Mouse (Mus musculus): ENCODE data around the gene Nudt17. TPM values are rescaled to one million over a fixed set of nuclear protein-coding genes. Genes with fewer than 3 reads are reported as not detected.

Gene Nudt17
- polyA plus RNA-seq, 1 experiment from 2014 or later = 14.1 TPM

DNA sequence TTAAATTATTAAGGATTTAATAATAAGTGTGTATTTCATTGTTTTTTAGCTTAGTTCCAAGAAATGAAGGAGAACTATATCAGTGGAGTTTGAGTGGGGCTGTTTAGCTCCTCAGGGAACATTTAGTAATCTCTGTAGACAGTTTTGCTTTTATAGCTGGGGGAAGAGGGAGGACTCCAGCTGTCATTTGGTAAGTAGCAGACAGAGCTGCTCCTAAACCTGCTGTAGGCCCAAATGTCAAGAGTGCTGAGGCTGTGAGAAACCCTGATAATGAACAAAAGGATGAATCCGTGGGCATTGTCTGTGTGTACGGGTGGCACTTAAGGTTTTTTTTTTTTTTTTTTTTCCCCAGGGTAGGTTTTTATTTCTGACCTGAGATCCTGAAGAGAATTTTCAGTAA is 26.8 kb upstream of the Nudt17 start:
- no peak overlapping the region for H3K4me2 ChIP-seq (ENCODE audit: low read length)
- H3K27me3 ChIP-seq (ENCODE audit: control insufficient read depth, insufficient read depth, low read length) = no peaks in the 10 kb centered on the region
- no peak overlapping the region for H3K4me3 ChIP-seq (replicated peaks; ENCODE audit: low read depth, low read length)
- peaks cover 7% of the 10 kb centered on the region; the same call in 1 of the 2 replicates for H3K4me1 ChIP-seq (ENCODE audit: control insufficient read depth, insufficient read depth, low read length)
- no peaks in the 10 kb centered on the region for H3K36me3 ChIP-seq (ENCODE audit: control insufficient read depth, insufficient read depth, low read length)
- DNase-seq = no peak
- ATAC-seq (ENCODE audit: low FRiP score, low TSS enrichment) = no peak
- H3K9ac ChIP-seq (replicated peaks; ENCODE audit: low read length) = no peak overlapping the region
- no peak overlapping the region for H3K27ac ChIP-seq (replicated peaks; ENCODE audit: low read depth, low read length)
- WGBS = 83% methylated on average over 2 of the region's 2 CpGs
- H3K9me3 ChIP-seq (ENCODE audit: control insufficient read depth, low read length) = no peaks in the 10 kb centered on the region

DNA sequence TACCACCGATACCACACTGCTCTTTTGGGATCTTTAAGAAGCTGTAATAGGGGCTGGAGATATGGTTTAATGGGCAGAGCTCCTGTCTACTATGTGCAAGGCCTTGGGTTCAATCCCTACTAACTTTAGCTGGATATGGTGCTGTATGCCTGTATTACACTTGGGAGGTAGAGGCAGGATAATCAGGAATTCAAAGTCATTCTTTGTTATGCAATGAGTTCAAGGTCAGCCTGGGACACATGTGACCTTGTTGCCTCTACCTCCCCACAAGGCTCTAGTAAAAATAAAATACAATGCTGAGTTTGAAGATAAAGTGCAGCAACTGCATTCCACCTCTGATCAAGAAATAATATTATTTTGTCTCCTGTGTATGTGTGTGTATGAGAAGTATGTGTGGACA is 25.6 kb upstream of the Nudt17 start:
- 100% methylated on average over 1 of the region's 1 CpGs for WGBS
- Histone ChIP-seq H3K4me1 (ENCODE audit: control insufficient read depth, insufficient read depth, low read length) (peaks cover 15% of the 10 kb centered on the region), H3K4me3 (replicated peaks; ENCODE audit: low read depth, low read length) (no peak overlapping the region), H3K4me2 (ENCODE audit: low read length) (no peak overlapping the region), H3K36me3 (ENCODE audit: control insufficient read depth, insufficient read depth, low read length) (no peaks in the 10 kb centered on the region), H3K27ac (replicated peaks; ENCODE audit: low read depth, low read length) (no peak overlapping the region), H3K9me3 (ENCODE audit: control insufficient read depth, low read length) (no peaks in the 10 kb centered on the region), H3K9ac (replicated peaks; ENCODE audit: low read length) (no peak overlapping the region), H3K27me3 (ENCODE audit: control insufficient read depth, insufficient read depth, low read length) (no peaks in the 10 kb centered on the region)
- no peak for DNase-seq
- ATAC-seq (ENCODE audit: low FRiP score, low TSS enrichment) = no peak

DNA sequence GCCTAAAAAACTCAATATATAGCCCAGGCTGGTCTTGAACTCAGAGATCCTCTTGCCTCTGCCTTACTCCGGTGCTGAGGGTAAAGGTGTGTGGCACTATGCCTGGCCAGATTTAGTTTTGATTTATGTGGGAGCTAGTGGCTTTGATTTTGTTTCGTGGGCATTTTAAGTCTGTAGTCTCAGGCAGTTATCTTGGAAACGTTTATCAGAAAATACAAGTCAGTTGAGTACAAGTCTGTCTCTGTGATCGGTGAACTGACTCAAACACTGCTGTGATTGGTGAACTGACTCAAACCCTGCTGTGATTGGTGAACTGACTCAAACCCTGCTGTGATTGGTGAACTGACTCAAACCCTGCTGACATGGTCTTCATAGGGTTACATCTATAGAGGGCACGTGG is 22.4 kb upstream of the Nudt17 start:
- H3K4me2 ChIP-seq (ENCODE audit: low read length) = no peak overlapping the region
- H3K27ac ChIP-seq (replicated peaks; ENCODE audit: low read depth, low read length) = no peak overlapping the region
- H3K9ac ChIP-seq (replicated peaks; ENCODE audit: low read length) = no peak overlapping the region
- H3K4me3 ChIP-seq (replicated peaks; ENCODE audit: low read depth, low read length) = no peak overlapping the region
- ATAC-seq (ENCODE audit: low FRiP score, low TSS enrichment) (no peak), DNase-seq (no peak)
- WGBS = 61% methylated on average over 5 of the region's 5 CpGs
- H3K36me3 ChIP-seq (ENCODE audit: control insufficient read depth, insufficient read depth, low read length) = no peaks in the 10 kb centered on the region
- H3K9me3 ChIP-seq (ENCODE audit: control insufficient read depth, low read length) = no peaks in the 10 kb centered on the region
- no peaks in the 10 kb centered on the region for H3K27me3 ChIP-seq (ENCODE audit: control insufficient read depth, insufficient read depth, low read length)
- H3K4me1 ChIP-seq (ENCODE audit: control insufficient read depth, insufficient read depth, low read length) = peaks cover 31% of the 10 kb centered on the region

DNA sequence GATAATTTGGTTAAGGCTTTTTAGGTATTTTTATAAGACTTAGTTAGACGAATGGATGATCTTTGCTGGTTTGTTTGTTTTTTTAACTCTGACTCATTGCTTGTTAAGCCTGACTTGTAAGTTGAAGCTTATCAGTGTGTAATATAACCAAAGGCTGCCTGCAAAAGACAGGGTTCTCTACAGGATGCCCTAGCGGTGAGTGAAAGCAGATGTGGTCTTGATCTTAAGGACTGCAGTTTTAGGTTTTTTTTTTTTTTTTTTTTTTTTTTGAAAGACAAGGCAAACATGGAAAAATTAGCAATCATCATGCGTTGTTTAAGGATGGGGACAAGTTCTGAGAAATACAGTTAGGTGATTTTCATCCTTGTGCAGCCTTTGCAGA is 21.0 kb upstream of the Nudt17 start:
- Histone ChIP-seq H3K4me2 (ENCODE audit: low read length) (peak overlapping the region; percentile 79), H3K36me3 (ENCODE audit: control insufficient read depth, insufficient read depth, low read length) (0 out of 2 replicates have a peak, but pooled peaks cover 4% of the 10 kb centered on the region), H3K4me3 (replicated peaks; ENCODE audit: low read depth, low read length) (no peak overlapping the region), H3K4me1 (ENCODE audit: control insufficient read depth, insufficient read depth, low read length) (peaks cover 31% of the 10 kb centered on the region), H3K9me3 (ENCODE audit: control insufficient read depth, low read length) (no peaks in the 10 kb centered on the region), H3K27me3 (ENCODE audit: control insufficient read depth, insufficient read depth, low read length) (no peaks in the 10 kb centered on the region), H3K9ac (replicated peaks; ENCODE audit: low read length) (no peak overlapping the region), H3K27ac (replicated peaks; ENCODE audit: low read depth, low read length) (no peak overlapping the region)
- DNase-seq (no peak), ATAC-seq (ENCODE audit: low FRiP score, low TSS enrichment) (no peak)
- 81% methylated on average over 3 of the region's 3 CpGs for WGBS

DNA sequence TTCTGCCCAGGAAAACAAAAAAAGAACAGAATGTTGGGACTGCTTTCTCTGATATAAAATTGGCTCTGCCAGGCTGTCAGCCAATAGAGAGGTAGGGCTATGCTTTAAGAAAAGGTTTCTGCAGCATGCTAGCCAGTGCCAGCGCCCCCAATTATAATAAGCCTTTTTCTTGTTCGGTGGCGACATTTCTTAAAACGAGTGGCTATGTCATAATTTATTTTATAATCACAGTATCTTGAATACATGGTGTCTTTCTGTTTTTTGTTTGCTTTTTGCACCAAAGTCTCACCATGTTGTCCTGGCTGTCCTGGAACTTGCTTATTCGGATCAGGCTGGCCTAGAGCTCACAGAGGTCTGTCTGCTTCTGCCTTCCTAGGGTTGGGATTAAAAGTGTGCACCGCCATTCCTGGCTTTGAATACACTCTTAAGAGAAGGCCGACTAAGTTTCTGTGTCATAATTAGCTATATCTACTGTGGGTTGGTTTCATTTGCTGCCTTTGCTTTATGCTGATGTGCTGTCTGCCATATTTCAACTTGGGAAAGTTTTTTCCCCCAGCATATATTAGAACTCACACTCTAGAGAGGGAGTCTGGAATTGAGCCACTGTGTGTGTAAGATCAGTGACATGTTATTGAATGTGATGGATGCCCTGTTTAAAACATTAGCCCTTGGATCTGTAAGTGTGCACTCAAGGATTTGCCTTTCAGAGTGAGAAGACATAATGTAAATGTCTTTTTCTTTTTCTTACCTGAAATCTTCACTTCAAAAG is 20.5 kb upstream of the Nudt17 start:
- Histone ChIP-seq H3K9me3 (ENCODE audit: control insufficient read depth, low read length) (no peaks in the 10 kb centered on the region), H3K27me3 (ENCODE audit: control insufficient read depth, insufficient read depth, low read length) (no peaks in the 10 kb centered on the region), H3K4me1 (ENCODE audit: control insufficient read depth, insufficient read depth, low read length) (peaks cover 31% of the 10 kb centered on the region), H3K4me2 (ENCODE audit: low read length) (peak overlapping the region; percentile 79), H3K4me3 (replicated peaks; ENCODE audit: low read depth, low read length) (peak overlapping the region; percentile 90), H3K9ac (replicated peaks; ENCODE audit: low read length) (peak overlapping the region; percentile 86; the same call in 1 of the 2 replicates), H3K27ac (replicated peaks; ENCODE audit: low read depth, low read length) (no peak overlapping the region), H3K36me3 (ENCODE audit: control insufficient read depth, insufficient read depth, low read length) (0 out of 2 replicates have a peak, but pooled peaks cover 6% of the 10 kb centered on the region)
- ATAC-seq (ENCODE audit: low FRiP score, low TSS enrichment) (no peak), DNase-seq (no peak)
- WGBS = 39% methylated on average over 7 of the region's 7 CpGs

DNA sequence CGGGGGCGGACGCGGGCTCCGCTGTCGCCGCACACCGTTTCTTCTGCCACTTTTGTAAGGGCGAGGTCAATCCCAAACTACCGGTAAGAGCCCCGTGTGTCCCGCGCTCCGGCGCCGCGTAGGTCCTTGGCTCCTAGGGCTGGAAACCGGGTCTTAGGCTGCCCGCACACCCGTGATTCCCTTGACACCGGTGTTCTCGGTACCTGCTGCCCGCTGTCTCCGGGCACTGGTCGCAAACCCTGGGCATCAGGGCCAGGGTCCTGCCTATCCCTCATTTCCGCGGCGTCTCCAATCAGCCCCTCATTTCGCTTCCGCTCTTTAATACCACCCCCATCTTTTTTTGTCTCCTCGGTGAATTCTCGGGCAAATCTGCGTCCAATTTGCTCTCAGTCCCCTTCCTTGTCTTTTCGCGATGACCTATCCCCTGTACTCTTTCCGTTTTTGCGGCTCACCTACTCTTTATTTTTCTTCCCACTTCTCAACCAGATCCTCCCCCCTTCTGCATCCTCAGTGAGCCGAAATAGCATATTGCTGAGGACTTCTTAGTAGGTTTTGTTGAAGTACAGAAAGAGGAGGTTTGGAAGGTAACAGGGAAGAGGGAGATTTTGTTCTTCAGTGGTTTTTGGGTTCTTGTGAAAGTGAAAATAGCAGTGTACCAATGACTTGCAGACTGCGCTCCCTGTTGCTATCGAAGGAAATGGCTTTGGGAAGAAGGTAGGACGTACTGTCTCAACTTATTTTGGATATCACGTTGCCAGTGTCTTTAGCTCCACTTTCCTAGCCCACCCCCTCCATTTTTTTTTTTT is 19.7 kb upstream of the Nudt17 start:
- Histone ChIP-seq H3K4me3 (replicated peaks; ENCODE audit: low read depth, low read length) (peak overlapping the region; percentile 90), H3K27me3 (ENCODE audit: control insufficient read depth, insufficient read depth, low read length) (no peaks in the 10 kb centered on the region), H3K4me2 (ENCODE audit: low read length) (peak overlapping the region; percentile 79), H3K36me3 (ENCODE audit: control insufficient read depth, insufficient read depth, low read length) (peaks cover 11% of the 10 kb centered on the region; the same call in 1 of the 2 replicates), H3K27ac (replicated peaks; ENCODE audit: low read depth, low read length) (peak overlapping the region; percentile 84), H3K4me1 (ENCODE audit: control insufficient read depth, insufficient read depth, low read length) (peaks cover 31% of the 10 kb centered on the region), H3K9ac (replicated peaks; ENCODE audit: low read length) (peak overlapping the region; percentile 86), H3K9me3 (ENCODE audit: control insufficient read depth, low read length) (no peaks in the 10 kb centered on the region)
- WGBS = under 1% methylated on average over 42 of the region's 42 CpGs
- ATAC-seq (ENCODE audit: low FRiP score, low TSS enrichment) (peak; percentile 36), DNase-seq (no peak)

DNA sequence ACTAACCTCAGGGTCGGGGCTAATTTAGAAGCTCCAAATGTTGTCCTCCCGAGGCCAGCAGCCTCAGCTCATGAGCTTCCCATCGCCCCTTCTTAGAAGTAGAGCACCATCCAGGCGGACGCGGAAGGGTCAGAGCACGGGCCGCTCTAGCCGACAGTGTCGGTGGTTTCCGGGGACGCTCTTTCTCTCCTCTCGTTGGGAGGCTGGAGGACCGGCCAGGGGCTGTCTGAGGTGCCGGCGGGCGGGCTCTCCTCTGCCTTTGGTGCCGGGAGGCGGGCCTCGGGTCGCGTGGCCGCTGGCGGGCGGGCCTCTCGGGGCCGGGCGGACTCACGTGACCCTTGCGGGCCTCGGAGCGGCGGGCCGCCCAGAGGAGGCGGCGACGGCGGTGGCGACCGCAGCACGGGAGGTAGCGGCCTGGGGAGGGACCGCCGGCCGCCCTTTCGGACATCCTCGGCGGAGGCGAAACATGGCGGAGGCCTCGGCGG is 19.0 kb upstream of the Nudt17 start, which contains the start of the genes Polr3c and Rnf115:
Gene Polr3c, minus strand, starts transcription at position 286 of the 485 bp plus-strand sequence.
Gene Rnf115, plus strand, starts transcription at position 322 of the 485 bp plus-strand sequence.
- Histone ChIP-seq H3K36me3 (ENCODE audit: control insufficient read depth, insufficient read depth, low read length) (peaks cover 15% of the 10 kb centered on the region), H3K4me1 (ENCODE audit: control insufficient read depth, insufficient read depth, low read length) (peaks cover 31% of the 10 kb centered on the region), H3K27me3 (ENCODE audit: control insufficient read depth, insufficient read depth, low read length) (no peaks in the 10 kb centered on the region), H3K9ac (replicated peaks; ENCODE audit: low read length) (peak within 1 kb of the TSS; percentile 86), H3K9me3 (ENCODE audit: control insufficient read depth, low read length) (no peaks in the 10 kb centered on the region), H3K27ac (replicated peaks; ENCODE audit: low read depth, low read length) (peak within 1 kb of the TSS; percentile 84), H3K4me3 (replicated peaks; ENCODE audit: low read depth, low read length) (peak within 1 kb of the TSS; percentile 90), H3K4me2 (ENCODE audit: low read length) (peak within 1 kb of the TSS; percentile 79)
- DNase-seq = peak; percentile 95
- ATAC-seq (ENCODE audit: low FRiP score, low TSS enrichment) = peak; percentile 97
- WGBS = 0% methylated on average over 46 of the region's 52 CpGs

DNA sequence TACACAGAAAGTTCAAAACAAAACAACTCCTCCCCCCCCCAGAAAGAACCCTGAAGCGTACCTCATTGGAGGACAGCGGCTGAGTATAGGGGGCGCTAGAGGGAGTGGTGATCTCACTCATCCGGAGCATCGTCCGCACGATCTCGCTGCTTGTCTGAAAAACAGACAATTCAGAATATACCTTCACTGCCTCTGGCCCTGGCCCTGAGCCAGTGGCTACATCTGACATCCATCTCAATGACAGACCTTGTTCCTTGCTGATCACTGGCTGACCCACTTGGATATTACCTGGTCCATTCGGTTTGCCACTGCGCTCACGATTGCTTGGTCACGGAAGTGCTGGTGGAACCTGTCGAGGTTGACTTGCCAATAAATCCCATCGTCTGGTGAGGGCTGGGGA is 10.8 kb upstream of the Nudt17 start:
- no peaks in the 10 kb centered on the region for H3K27me3 ChIP-seq (ENCODE audit: control insufficient read depth, insufficient read depth, low read length)
- peak; percentile 66 for DNase-seq
- H3K4me1 ChIP-seq (ENCODE audit: control insufficient read depth, insufficient read depth, low read length) = no peaks in the 10 kb centered on the region
- no peak overlapping the region for H3K9ac ChIP-seq (replicated peaks; ENCODE audit: low read length)
- peaks cover 57% of the 10 kb centered on the region for H3K36me3 ChIP-seq (ENCODE audit: control insufficient read depth, insufficient read depth, low read length)
- WGBS = 33% methylated on average over 14 of the region's 14 CpGs
- no peak overlapping the region for H3K4me2 ChIP-seq (ENCODE audit: low read length)
- no peak for ATAC-seq (ENCODE audit: low FRiP score, low TSS enrichment)
- H3K4me3 ChIP-seq (replicated peaks; ENCODE audit: low read depth, low read length) = no peak overlapping the region
- H3K9me3 ChIP-seq (ENCODE audit: control insufficient read depth, low read length) = no peaks in the 10 kb centered on the region
- H3K27ac ChIP-seq (replicated peaks; ENCODE audit: low read depth, low read length) = no peak overlapping the region
